Mouse (Mus musculus): ENCODE measurements at regions not wholly inside any gene's neighbourhood (a gene's known extent, or its start where the extent isn't known, plus 50 kb on each side); places are given as distances from the start of the nearest gene placed in this dataset.
A peak's percentile ranks its signal among the peaks of the same experiment; 100 is the strongest.

GRCm38 (mm10) chr3:144137483-144137882 lies 67.5 kb downstream of the Lmo4 start:
- Histone ChIP-seq H3K9me3 (ENCODE audit: control insufficient read depth, low read depth, low read length) (no peaks in the 10 kb centered on the region), H3K9ac (replicated peaks; ENCODE audit: low read depth, low read length) (no peak overlapping the region), H3K4me2 (replicated peaks; ENCODE audit: low read depth, low read length) (no peak overlapping the region), H3K27ac (ENCODE audit: low read length) (no peak overlapping the region), H3K4me3 (ENCODE audit: low read depth, low read length) (no peak overlapping the region), H3K36me3 (ENCODE audit: control insufficient read depth, insufficient read depth, low read length) (no peaks in the 10 kb centered on the region), H3K27me3 (ENCODE audit: control insufficient read depth, insufficient read depth, low read length) (no peaks in the 10 kb centered on the region), H3K4me1 (ENCODE audit: control insufficient read depth, insufficient read depth, low read length) (no peaks in the 10 kb centered on the region)
- ATAC-seq (ENCODE audit: insufficient number of reproducible peaks, insufficient read depth, low FRiP score, low read depth) = no peak
- WGBS = 89% methylated on average over 3 of the region's 3 CpGs

GRCm38 (mm10) chr3:144136432-144136831 lies 68.6 kb downstream of the Lmo4 start:
- ATAC-seq (ENCODE audit: insufficient number of reproducible peaks, insufficient read depth, low FRiP score, low read depth) = peak; percentile 84
- H3K27ac ChIP-seq (ENCODE audit: low read length) = 0 out of 2 replicates have a peak overlapping the region, but pooled peaks have one; percentile 10

GRCm38 (mm10) chr3:144135646-144136045 lies 69.4 kb downstream of the Lmo4 start:
- Histone ChIP-seq H3K4me3 (ENCODE audit: low read depth, low read length) (no peak overlapping the region), H3K27ac (ENCODE audit: low read length) (peak overlapping the region; percentile 10; the same call in 1 of the 2 replicates), H3K9me3 (ENCODE audit: control insufficient read depth, low read depth, low read length) (no peaks in the 10 kb centered on the region), H3K27me3 (ENCODE audit: control insufficient read depth, insufficient read depth, low read length) (no peaks in the 10 kb centered on the region), H3K4me1 (ENCODE audit: control insufficient read depth, insufficient read depth, low read length) (no peaks in the 10 kb centered on the region), H3K9ac (replicated peaks; ENCODE audit: low read depth, low read length) (no peak overlapping the region), H3K36me3 (ENCODE audit: control insufficient read depth, insufficient read depth, low read length) (no peaks in the 10 kb centered on the region), H3K4me2 (replicated peaks; ENCODE audit: low read depth, low read length) (no peak overlapping the region)
- WGBS = 95% methylated on average over 6 of the region's 6 CpGs
- ATAC-seq (ENCODE audit: insufficient number of reproducible peaks, insufficient read depth, low FRiP score, low read depth) = no peak; the same call in 1 of the 2 replicates

More at GRCm38 (mm10) chr3:144136432-144136831, 68.6 kb downstream of the Lmo4 start:
- no peak overlapping the region for H3K4me2 ChIP-seq (replicated peaks; ENCODE audit: low read depth, low read length)
- WGBS = 65% methylated on average over 2 of the region's 2 CpGs
- no peaks in the 10 kb centered on the region for H3K36me3 ChIP-seq (ENCODE audit: control insufficient read depth, insufficient read depth, low read length)
- no peak overlapping the region for H3K9ac ChIP-seq (replicated peaks; ENCODE audit: low read depth, low read length)
- no peaks in the 10 kb centered on the region for H3K27me3 ChIP-seq (ENCODE audit: control insufficient read depth, insufficient read depth, low read length)
- H3K4me3 ChIP-seq (ENCODE audit: low read depth, low read length) = no peak overlapping the region
- no peaks in the 10 kb centered on the region for H3K4me1 ChIP-seq (ENCODE audit: control insufficient read depth, insufficient read depth, low read length)
- no peaks in the 10 kb centered on the region for H3K9me3 ChIP-seq (ENCODE audit: control insufficient read depth, low read depth, low read length)

- Histone ChIP-seq H3K36me3 (ENCODE audit: control insufficient read depth, insufficient read depth, low read length) (no peaks in the 10 kb centered on the region), H3K27me3 (ENCODE audit: control insufficient read depth, insufficient read depth, low read length) (no peaks in the 10 kb centered on the region), H3K4me1 (ENCODE audit: control insufficient read depth, insufficient read depth, low read length) (no peaks in the 10 kb centered on the region), H3K4me3 (ENCODE audit: low read depth, low read length) (no peak overlapping the region), H3K9me3 (ENCODE audit: control insufficient read depth, low read depth, low read length) (no peaks in the 10 kb centered on the region), H3K27ac (ENCODE audit: low read length) (no peak overlapping the region), H3K9ac (replicated peaks; ENCODE audit: low read depth, low read length) (no peak overlapping the region), H3K4me2 (replicated peaks; ENCODE audit: low read depth, low read length) (no peak overlapping the region)
- ATAC-seq (ENCODE audit: insufficient number of reproducible peaks, insufficient read depth, low FRiP score, low read depth) = no peak
- WGBS = 95% methylated on average over 4 of the region's 4 CpGs
Observed at GRCm38 (mm10) chr3:144128042-144128441, 77.0 kb downstream of the Lmo4 start.

- ATAC-seq (ENCODE audit: insufficient number of reproducible peaks, insufficient read depth, low FRiP score, low read depth) = no peak
- Histone ChIP-seq H3K36me3 (ENCODE audit: control insufficient read depth, insufficient read depth, low read length) (no peaks in the 10 kb centered on the region), H3K4me3 (ENCODE audit: low read depth, low read length) (no peak overlapping the region), H3K27me3 (ENCODE audit: control insufficient read depth, insufficient read depth, low read length) (no peaks in the 10 kb centered on the region), H3K27ac (ENCODE audit: low read length) (no peak overlapping the region), H3K9ac (replicated peaks; ENCODE audit: low read depth, low read length) (no peak overlapping the region), H3K4me1 (ENCODE audit: control insufficient read depth, insufficient read depth, low read length) (no peaks in the 10 kb centered on the region), H3K9me3 (ENCODE audit: control insufficient read depth, low read depth, low read length) (no peaks in the 10 kb centered on the region), H3K4me2 (replicated peaks; ENCODE audit: low read depth, low read length) (no peak overlapping the region)
- WGBS = 77% methylated on average over 4 of the region's 4 CpGs
Observed at GRCm38 (mm10) chr3:144124353-144124752, 80.7 kb downstream of the Lmo4 start.

- Histone ChIP-seq H3K4me3 (ENCODE audit: low read depth, low read length) (no peak overlapping the region), H3K9ac (replicated peaks; ENCODE audit: low read depth, low read length) (no peak overlapping the region), H3K4me1 (ENCODE audit: control insufficient read depth, insufficient read depth, low read length) (no peaks in the 10 kb centered on the region), H3K27me3 (ENCODE audit: control insufficient read depth, insufficient read depth, low read length) (no peaks in the 10 kb centered on the region), H3K4me2 (replicated peaks; ENCODE audit: low read depth, low read length) (no peak overlapping the region), H3K27ac (ENCODE audit: low read length) (no peak overlapping the region), H3K9me3 (ENCODE audit: control insufficient read depth, low read depth, low read length) (no peaks in the 10 kb centered on the region), H3K36me3 (ENCODE audit: control insufficient read depth, insufficient read depth, low read length) (no peaks in the 10 kb centered on the region)
- no peak for ATAC-seq (ENCODE audit: insufficient number of reproducible peaks, insufficient read depth, low FRiP score, low read depth)
- 83% methylated on average over 6 of the region's 6 CpGs for WGBS
Observed at GRCm38 (mm10) chr3:144123361-144124072, 81.5 kb downstream of the Lmo4 start.

GRCm38 (mm10) chr3:144119076-144119475 lies 85.9 kb downstream of the Lmo4 start:
- Histone ChIP-seq H3K9ac (replicated peaks; ENCODE audit: low read depth, low read length) (no peak overlapping the region), H3K27ac (ENCODE audit: low read length) (no peak overlapping the region), H3K36me3 (ENCODE audit: control insufficient read depth, insufficient read depth, low read length) (no peaks in the 10 kb centered on the region), H3K9me3 (ENCODE audit: control insufficient read depth, low read depth, low read length) (no peaks in the 10 kb centered on the region), H3K4me1 (ENCODE audit: control insufficient read depth, insufficient read depth, low read length) (no peaks in the 10 kb centered on the region), H3K27me3 (ENCODE audit: control insufficient read depth, insufficient read depth, low read length) (no peaks in the 10 kb centered on the region), H3K4me3 (ENCODE audit: low read depth, low read length) (no peak overlapping the region), H3K4me2 (replicated peaks; ENCODE audit: low read depth, low read length) (no peak overlapping the region)
- ATAC-seq (ENCODE audit: insufficient number of reproducible peaks, insufficient read depth, low FRiP score, low read depth) = no peak
- WGBS = 77% methylated on average over 3 of the region's 3 CpGs

GRCm38 (mm10) chr3:144113672-144114645 lies 91.1 kb downstream of the Lmo4 start:
- Histone ChIP-seq H3K4me2 (replicated peaks; ENCODE audit: low read depth, low read length) (no peak overlapping the region), H3K27me3 (ENCODE audit: control insufficient read depth, insufficient read depth, low read length) (no peaks in the 10 kb centered on the region), H3K9me3 (ENCODE audit: control insufficient read depth, low read depth, low read length) (no peaks in the 10 kb centered on the region), H3K36me3 (ENCODE audit: control insufficient read depth, insufficient read depth, low read length) (no peaks in the 10 kb centered on the region), H3K4me3 (ENCODE audit: low read depth, low read length) (no peak overlapping the region), H3K27ac (ENCODE audit: low read length) (no peak overlapping the region), H3K4me1 (ENCODE audit: control insufficient read depth, insufficient read depth, low read length) (no peaks in the 10 kb centered on the region), H3K9ac (replicated peaks; ENCODE audit: low read depth, low read length) (no peak overlapping the region)
- ATAC-seq (ENCODE audit: insufficient number of reproducible peaks, insufficient read depth, low FRiP score, low read depth) = no peak
- WGBS = 70% methylated on average over 11 of the region's 11 CpGs

Data from stomach, embryonic 14.5 days (tissue).